Mouse (Mus musculus) spleen, adult 18-20 months (tissue): ENCODE measurements around the gene Gapt.
A peak's percentile ranks its signal among the peaks of the same experiment; 100 is the strongest.
"Not testable (repeated sequence)": the region's sequence is repeated elsewhere in the genome, so short reads cannot be mapped to it uniquely, and the experiment has no call there.

Experiments used
- DNase-seq, 2 experiments: peaks; one replicate each; pipeline ENCODE4 v3.0.0; 2022; ENCODE audit warnings: mixed read lengths in 2 of 2

Gapt gene

GRCm38 (mm10) chr13:110356941-110357340 lies at the start of gene Gapt:
Gene Gapt, minus strand, starts transcription at chr13:110357199.
- no peak for DNase-seq

DNA sequence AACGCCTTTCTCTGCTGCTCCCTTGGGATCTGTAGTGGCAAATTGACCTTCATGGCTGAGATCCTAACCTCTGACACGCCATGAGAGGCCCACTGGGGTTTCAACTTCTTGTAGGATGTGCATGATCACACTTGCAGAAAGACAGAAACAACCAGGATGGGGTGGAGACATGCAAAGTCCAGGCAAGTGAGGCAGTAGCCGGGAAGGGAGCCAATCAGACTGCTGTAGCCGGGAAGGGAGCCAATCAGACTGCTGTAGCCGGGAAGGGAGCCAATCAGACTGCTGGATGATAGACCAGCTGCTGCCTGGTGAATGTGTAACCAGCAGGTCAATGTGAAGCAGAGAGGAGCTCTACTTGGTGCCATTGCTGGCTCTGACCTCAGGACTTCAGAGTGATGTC lies 49.2 kb upstream of the Gapt start:
- no peak for DNase-seq

- DNase-seq: not testable (repeated sequence)
These were observed 47.7 kb upstream of the Gapt start for GRCm38 (mm10) chr13:110404686-110405085.

GRCm38 (mm10) chr13:110404059-110404458 lies 47.1 kb upstream of the Gapt start:
- DNase-seq: no peak

DNA sequence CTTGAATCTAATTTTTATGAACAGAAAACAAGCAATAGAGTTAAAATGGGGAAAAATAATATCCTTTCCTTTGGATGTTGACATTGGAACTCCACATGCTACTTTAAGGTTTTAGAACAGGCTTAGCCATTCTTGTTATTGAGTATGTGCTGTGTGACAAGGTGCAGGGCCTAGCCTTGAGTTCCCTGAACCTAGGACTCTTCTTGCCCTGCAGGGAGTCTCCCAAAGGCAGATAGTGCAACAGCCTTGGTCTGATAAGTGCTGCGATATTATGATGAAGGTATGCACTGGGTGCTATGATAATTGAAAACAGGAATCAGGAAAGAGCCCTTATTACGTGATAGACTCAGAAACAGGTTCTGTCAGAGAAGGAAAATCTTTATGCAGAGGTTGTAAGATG lies 44.9 kb upstream of the Gapt start:
- DNase-seq: no peak

GRCm38 (mm10) chr13:110401443-110401842 lies 44.4 kb upstream of the Gapt start:
- DNase-seq: no peak

DNA sequence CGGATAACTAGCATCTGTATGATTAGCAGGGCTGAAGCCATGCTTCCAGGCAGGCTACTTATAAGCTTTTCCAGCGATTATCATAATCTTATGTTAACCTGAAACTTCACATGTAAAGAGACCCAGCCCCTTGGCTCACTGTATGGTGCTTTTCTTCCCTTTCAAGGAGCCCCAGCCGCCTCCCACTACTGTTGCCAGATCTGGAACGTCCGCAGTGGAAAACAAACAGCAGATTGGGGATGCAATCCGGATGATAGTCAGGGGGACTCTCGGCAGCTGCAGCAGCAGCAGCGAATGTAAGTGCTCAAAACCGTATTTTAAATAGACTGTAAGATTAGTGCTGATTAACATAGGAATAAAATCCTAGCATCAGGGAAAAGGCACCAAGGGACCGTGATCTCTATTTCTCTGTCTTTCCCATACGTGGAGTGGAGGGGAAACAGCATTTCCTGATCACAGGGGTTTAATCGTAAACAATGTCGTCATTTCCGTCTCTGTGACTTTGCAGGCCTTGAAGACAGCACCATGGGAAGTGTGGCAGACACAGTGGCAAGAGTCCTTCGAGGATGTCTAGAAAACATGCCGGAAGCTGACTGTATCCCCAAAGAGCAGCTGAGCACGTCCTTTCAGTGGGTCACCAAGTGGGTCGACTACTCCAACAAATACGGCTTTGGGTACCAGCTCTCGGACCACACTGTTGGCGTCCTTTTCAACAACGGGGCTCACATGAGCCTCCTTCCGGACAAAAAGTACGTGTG lies 41.7 kb upstream of the Gapt start:
- DNase-seq: no peak

- DNase-seq: no peak
These were observed 40.8 kb upstream of the Gapt start for GRCm38 (mm10) chr13:110397750-110398149.

DNA sequence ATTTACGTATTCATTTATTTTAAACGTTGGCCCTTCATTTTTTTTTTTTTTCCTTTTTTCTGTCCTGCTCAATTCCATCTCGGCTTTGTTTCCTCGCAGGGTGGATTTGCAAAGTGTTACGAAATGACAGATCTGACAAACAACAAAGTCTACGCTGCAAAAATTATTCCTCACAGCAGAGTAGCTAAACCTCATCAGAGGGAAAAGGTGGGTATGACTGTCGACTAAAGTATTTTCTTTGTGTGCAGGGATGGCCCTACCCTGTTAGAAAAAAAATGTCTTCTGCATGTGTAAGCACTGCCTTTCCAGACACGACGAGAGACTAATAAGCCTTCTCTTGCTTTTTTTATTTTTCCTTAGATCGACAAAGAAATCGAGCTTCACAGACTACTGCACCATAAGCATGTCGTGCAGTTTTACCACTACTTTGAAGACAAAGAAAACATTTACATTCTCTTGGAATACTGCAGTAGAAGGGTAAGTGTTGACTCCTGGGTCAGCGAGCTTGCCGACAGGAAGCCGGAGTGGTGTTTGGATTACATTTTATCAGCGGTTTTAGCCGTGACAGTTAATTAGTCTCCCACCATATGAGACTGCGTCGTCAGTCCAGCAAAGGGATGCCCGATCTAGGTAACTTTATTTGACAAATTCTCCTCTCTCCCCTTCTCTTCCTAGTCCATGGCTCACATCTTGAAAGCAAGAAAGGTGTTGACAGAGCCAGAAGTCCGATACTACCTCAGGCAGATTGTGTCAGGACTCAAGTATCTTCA lies 39.1 kb upstream of the Gapt start:
- no peak for DNase-seq

GRCm38 (mm10) chr13:110395179-110395794 lies 38.3 kb upstream of the Gapt start:
- DNase-seq: no peak

DNA sequence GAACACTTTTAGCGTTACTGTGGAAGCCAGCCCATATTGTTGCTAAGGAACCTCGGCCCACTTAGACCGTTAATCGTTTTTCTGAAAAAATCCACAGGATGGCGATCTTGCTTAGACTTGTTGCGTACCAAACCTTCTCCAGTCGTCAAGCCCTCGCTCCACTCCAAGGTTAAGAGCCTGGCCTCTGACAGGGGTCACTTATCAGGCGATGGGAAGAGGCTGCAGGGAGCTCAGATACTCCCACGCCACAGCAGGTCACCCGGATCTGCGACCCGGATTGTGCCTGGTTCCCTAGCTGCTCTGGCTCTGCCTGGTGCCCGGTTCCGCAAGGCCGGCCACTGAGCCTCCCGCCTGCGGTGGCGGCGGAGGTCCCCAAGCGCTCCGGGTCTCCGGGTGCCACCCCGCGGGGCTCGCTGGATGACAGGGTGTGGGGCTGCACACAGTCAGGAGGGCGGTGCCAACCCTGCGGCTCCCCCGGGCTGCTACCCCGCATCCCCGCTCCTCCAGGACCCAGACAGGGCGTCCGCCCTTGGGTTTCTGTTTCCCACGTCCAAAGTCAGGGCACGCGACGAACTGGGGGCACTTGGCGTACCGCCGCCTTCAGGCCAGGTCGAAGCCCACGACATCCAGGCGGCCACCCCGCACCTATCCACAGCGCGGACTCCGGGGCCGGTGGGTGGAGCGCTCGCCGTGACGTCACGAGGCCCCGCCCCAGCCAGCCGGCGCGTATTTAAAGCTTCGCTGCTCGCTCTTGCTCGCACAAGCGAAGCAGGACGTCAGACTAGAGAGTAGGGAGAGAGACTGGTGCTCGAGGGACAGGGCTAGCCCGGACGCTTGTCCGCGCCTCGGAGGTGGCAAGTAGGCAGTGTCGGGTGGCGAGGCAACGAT lies 37.5 kb upstream of the Gapt start, which contains the start of gene Plk2:
TSS of gene Plk2 (plus strand) at position 756 of the 888 bp plus-strand sequence.
- DNase-seq: peak; percentile 88 to 97

DNA sequence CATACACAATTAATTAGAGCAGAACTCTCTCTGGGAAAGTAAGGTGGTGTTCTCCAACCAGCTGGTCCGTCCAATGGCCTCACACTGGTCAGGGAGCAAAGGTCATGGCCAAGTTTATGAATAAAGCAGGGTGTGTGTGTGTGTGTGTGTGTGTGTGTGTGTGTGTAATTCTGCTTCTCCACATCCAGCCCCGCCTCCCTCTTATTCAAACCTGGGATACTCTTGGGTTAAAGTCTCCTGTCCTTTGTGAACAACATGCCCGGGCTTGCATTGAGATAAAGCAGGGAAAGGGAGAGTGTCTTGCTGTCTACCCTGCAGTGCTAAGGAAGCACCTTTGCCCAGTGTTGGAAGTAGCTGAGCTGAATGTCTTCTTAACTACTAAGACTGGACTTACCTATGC lies 35.6 kb upstream of the Gapt start:
- DNase-seq: no peak

DNA sequence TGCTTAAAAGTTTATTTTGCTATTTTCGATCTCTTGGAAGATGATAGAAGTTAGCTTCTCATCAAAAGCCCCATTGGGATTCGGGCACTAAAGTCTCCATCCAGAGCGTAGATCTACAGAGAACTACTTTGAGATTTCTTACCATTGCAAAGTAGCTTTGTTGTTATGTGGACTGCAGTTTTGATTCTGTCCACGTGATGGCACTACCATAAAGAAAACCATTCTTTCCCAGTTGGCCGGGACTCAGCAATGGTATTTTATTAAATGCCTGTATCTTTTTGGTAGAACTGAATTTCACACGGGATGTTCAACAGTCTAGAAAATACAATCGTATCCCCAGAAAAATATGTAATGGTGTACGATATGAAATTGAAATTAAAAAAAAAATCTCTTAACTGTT lies 35.2 kb upstream of the Gapt start:
- peak in 1 of 2 experiments; percentile 62 for DNase-seq

GRCm38 (mm10) chr13:110384514-110384913 lies 27.5 kb upstream of the Gapt start:
- DNase-seq: no peak

GRCm38 (mm10) chr13:110382447-110382901 lies 25.5 kb upstream of the Gapt start:
- no peak for DNase-seq

DNA sequence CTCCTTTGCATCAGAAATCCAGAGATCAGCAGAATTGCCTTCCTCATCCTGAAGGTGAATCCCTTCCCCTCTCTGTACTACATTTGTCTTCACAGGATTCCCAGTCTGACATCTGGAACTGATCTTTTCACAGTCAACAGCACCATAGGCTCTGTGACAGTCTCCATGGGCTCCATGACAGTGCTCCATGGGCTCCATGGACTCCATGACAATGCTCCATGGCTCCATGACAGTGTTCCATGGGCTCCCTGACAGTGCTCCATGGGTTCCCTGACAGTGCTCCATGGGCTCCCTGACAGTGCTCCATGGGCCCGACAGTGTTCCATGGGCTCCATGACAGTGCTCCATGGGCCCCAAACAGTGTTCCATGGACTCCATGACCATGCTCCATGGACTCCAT lies 12.7 kb upstream of the Gapt start:
- no peak for DNase-seq

DNA sequence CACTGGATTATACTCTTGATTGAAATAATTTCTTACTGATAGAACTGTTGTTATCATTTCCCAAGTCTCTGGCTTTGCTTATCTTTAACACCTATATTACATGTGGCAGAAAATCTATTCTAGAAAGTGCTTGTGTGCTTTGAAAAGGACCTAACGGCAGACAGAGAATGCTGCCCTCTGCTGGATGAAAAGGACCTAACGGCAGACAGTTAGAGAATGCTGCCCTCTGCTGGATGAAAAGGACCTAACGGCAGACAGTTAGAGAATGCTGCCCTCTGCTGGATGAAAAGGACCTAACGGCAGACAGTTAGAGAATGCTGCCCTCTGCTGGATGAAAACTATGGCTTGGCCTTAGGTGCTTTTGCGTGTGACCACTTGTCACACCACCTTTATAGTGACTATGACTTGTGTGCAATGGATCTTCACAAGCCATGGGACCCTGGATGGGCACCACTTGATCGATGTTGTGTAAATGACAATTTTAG lies 11.6 kb upstream of the Gapt start:
- peak; percentile 25 to 57 for DNase-seq

DNA sequence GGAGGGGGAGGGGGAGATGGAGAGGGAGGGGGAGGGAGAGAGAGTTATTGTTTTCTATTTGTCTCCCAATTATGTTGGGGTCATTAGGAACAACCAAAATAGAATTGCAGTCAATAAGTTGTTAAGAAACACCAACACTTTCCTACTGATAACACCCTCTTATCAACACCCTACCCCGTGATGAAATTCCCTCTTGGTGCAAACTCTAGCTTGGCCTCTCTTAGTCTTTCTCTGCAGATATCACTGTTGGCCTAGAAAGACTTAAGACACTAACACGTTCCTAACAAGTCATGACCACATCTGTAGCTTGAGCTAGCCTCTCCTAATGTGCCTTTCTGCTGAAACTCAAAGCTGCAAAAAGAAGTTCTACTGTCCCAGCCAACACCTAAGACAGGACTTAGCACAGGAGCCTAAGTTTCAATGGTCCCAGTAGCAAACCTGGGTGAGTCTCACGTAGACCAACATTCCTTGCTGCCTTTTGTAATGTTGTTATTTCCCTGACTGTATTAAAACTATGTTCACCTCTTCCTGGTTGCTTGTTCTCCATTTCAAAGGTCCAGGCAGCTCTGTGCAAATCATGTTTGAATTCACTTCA lies 11.1 kb upstream of the Gapt start:
- DNase-seq: no peak

DNA sequence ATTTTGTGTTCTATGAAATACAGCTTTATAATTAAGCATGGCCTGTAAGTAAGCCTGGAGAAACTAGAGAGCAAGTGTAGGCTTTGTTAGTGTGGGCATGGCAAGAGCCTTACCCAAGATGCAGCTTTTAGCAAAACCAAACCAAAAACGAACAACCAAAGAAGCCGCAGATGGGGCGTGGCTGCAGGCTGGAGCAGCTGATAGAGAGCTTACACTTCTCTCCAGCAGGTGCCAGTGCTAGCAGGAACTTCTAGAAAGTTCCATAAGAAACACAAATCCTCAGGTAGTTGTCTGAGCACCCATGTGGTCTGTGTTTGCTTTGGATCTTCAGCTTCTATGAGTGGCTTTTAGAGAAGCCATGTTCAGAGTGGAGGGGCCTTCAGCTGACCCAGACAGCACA lies 9.5 kb upstream of the Gapt start:
- no peak for DNase-seq

- DNase-seq: no peak
These were observed 6.7 kb upstream of the Gapt start for GRCm38 (mm10) chr13:110363722-110364121.

GRCm38 (mm10) chr13:110351051-110351450 lies 5.9 kb downstream of the Gapt start:
- DNase-seq: no peak

DNA sequence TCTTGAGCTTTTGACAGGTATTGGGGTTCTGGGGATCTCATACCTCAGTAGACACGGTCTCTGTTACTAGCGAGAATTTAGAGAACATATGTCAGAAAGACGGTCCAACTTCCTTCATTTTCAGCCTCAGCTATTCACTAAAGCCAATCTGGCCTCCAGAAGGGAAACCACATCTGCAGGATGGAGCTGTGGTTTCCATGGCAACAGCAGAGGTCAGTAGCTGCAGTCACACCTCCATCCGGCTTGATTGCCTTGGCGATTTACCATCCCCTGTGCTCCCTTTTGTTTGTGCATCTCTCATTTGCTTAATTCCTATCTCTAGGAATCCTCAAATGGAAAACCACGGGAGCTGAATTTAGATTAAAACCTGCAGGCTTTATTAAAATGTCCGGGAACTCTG lies 10.3 kb downstream of the Gapt start:
- no peak for DNase-seq
